Mouse (Mus musculus): ENCODE measurements around the gene Olfr285.

The Olfr285 gene

GRCm38 (mm10) chr15:98317177-98317724, at the start of gene Olfr285:
Olfr285 (minus strand) TSS chr15:98317353.
- in situ Hi-C loops (cut with MboI, MseI): no loop called here

GRCm38 (mm10) chr15:98340887-98341286, 23.7 kb upstream of the Olfr285 start, which contains the start of gene Olfr284:
Olfr284 (minus strand) TSS chr15:98340987.
- in situ Hi-C loops (cut with MboI, MseI): no loop called here

GRCm38 (mm10) chr15:98315703-98316102, 1.4 kb downstream of the Olfr285 start:
- in situ Hi-C loops (cut with MboI, MseI): no loop called here

GRCm38 (mm10) chr15:98295628-98296551, 21.3 kb downstream of the Olfr285 start, which contains the start of gene Zfp641:
Zfp641 (minus strand) TSS chr15:98296161.
- in situ Hi-C loops (cut with MboI, MseI): no loop called here

- in situ Hi-C loops (cut with MboI, MseI): no loop called here
These were observed 23.5 kb downstream of the Olfr285 start for GRCm38 (mm10) chr15:98293651-98294050.

GRCm38 (mm10) chr15:98288566-98288965, 28.6 kb downstream of the Olfr285 start:
- in situ Hi-C loops (cut with MboI, MseI): no loop called here

GRCm38 (mm10) chr15:98286418-98286817, 30.7 kb downstream of the Olfr285 start:
- in situ Hi-C loops (cut with MboI, MseI): no loop called here
